Mouse (Mus musculus): ENCODE measurements around the gene Ints7.
A peak's percentile ranks its signal among the peaks of the same experiment; 100 is the strongest.

Ints7 gene

DNA sequence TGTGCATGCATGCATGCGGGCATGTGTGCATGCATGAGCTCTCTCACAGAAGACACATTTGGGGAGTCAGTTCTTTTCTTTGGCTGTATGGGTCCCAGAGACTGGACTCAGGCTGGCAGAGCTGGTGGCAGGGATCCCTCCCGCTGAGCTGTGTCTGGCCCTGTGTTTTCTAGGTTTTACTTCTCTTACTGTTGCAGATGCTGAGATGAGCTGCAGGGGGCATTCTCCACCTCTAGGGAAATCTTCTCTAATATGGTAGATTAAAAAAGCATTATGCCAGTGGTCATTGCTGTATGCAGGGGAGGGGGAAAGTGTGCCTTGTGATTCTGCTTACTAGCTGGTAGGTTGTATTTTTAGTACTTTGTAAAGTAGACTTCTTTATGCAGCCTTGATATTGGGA, 10.3 kb downstream of the Ints7 start:
- DNase-seq, result peak in 1 of 2 experiments; percentile 14

- DNase-seq, result no peak
Observed at GRCm38 (mm10) chr1:191587062-191587461, 11.6 kb downstream of the Ints7 start.

- no peak for DNase-seq
Observed at GRCm38 (mm10) chr1:191588749-191589148, 13.3 kb downstream of the Ints7 start.

DNA sequence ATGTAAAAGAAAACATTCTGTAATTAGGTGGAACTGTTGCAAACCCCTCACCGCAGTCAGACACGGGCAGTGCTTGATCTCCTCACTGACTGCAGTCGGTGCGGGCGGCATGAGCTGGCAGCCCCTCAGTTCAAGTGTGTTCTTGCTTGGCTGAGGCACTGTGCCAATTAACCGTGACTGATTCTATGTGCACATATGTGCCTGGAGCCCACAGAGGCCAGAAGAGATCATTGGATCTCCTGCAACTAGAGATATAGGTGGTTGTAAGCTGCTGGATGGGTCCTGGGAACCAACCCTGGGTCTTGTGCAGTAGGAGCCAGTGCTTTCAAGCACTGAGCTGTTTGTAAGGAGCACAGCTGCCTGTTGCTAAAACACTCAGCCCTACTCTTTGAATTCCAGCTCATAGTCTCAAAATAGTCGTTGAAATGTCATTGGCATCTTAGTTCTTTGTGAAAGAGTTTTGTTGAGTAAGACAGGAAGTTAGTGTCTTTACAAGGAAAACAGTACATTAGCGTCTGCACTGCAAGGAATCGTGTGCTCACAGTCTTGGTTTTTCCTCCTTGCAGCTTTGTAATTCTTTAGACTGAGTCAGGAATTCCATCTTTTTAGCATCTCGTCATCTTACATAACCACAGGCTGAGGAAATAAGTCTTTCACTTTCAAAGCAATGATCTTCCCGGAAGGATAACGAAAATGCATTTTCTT, 16.7 kb downstream of the Ints7 start:
- DNase-seq, result peak; percentile 20 to 40

DNA sequence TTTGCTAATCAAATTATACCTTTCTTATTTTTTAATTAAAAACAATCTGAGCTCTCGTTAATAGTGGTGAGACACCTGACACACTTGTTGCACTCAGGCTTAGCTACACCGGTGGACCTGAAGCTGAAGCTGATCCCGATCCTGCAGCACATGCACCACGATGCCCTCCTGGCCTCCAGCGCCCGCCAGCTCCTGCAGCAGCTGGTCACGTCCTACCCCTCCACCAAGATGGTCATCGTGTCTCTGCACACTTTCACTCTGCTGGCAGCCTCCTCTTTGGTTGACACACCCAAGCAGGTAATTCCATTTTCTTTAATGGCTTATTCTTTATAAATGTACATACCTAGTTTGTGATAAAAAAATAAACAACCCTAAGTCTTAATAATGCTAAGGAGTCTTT, 20.6 kb downstream of the Ints7 start:
- DNase-seq, result no peak

DNA sequence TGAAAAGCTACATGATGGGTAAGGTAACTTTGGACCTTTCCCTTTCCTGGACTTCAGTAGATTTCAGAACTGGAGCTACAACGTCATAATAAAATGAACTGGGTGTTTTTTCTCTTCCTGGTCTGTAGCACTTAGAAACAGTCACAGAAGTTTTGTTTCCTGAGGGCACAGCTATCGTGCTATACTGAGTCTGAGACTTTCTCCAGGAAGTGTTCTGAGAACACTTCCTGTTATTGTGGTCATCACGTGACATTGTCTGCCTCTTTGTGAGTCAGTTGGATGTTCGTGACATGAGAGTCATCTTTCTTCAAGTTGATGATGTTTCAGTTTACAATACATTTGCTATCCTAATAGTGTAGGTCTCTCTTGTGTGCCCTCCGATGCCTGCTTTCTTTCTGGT, 23.8 kb downstream of the Ints7 start:
- DNase-seq, result no peak

GRCm38 (mm10) chr1:191604690-191605089, 29.3 kb downstream of the Ints7 start:
- no peak for DNase-seq

- DNase-seq, result no peak
Observed at GRCm38 (mm10) chr1:191609051-191609450, 33.6 kb downstream of the Ints7 start.

DNA sequence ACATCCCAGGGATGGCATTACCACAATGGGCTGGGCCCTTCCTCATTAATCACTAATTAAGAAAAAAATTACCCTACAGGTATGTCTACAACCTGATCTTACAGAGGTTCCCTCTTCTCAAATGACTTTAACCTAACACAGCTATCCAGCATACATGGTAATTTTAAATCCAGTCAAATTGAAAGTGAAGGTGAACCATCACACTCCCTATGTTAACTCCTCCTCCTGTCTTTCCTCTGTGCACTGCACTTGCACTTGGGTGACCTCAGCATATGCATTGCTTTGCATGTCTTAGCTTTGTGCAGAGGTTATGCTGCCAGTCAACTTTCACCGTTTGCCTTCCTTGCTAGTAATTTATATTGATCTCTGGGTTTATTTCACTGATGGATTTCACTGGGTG, 34.1 kb downstream of the Ints7 start:
- DNase-seq, result no peak

DNA sequence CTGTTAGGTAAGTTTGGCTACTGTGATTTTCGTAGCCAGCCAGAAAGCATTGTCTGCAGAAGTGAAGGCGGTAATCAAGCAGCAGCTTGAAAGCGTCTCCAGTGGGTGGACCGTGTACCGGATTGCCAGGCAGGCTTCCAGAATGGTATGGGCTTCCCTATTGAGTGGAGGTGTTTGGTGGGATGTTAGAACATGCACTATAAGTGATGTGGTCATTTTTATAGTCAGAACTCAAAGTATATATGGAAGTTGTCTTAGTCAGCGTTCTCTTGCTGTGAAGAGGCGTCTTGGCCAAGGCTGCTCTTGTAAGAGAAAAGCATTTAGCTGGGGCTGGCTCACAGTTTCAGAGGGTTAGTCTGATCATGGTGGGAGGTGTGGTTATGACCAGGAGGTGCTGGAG, 34.9 kb downstream of the Ints7 start:
- DNase-seq, result no peak

GRCm38 (mm10) chr1:191611686-191612085, 36.2 kb downstream of the Ints7 start:
- DNase-seq, result no peak

GRCm38 (mm10) chr1:191612877-191613276, 37.4 kb downstream of the Ints7 start:
- DNase-seq, result no peak

GRCm38 (mm10) chr1:191616245-191616644, 40.8 kb downstream of the Ints7 start:
- DNase-seq, result no peak

- DNase-seq, result no peak
Observed at GRCm38 (mm10) chr1:191617589-191617988, 42.2 kb downstream of the Ints7 start.

DNA sequence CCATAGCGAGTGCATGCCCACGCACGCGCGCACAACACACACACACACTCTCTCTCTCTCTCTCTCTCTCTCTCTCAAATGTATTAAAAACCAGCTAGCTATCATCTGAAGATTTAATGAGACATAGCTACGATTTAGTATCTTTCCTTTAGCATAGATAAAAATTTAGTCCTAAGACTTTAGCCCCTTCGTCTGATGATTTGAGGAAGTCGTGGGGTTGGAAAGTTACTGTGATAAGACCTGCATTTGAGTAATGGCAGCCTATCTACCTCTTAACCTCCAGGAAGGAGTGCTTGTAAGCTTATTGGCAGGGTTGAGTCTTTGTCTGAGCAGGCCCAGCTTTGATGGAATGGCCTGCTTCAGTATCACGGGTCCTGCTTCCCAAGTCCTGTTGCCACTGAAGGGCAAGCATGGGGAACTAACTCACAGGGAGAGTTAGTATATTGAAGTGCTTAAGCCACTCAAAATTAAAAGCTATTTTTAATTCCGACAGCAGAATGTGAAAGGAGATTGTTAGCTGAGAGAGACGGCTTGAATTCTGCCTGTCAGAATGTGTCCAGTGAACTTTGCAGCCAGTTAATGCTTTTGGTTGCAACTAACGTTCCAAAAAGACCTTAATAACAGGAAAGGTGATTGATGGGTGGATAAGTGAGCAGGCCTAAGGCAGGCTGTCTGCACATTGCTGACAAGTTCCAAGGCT, 42.8 kb downstream of the Ints7 start:
- no peak for DNase-seq

- DNase-seq, result no peak
Observed at GRCm38 (mm10) chr1:191621096-191621495, 45.7 kb downstream of the Ints7 start.

DNA sequence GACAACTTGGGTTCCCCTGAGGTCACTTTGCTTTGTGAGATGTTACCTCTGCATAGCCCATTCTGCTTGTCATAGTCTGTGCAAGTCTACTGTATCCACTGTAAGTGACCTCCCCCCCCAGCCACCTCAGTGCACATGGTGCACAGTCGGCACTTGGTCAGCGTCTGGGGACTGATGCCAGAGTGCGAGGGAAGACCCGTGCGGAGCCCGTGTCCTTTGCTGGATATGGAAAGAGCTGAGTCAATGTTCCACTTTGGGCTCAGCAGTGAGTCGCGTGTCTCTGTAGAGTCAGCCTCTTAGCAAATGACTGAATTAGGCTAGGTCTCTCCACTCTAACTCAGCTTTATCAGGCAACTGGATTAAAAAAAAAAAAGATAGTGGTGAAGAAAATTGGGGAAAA, 47.4 kb downstream of the Ints7 start:
- DNase-seq, result peak in 1 of 2 experiments; percentile 23

DNA sequence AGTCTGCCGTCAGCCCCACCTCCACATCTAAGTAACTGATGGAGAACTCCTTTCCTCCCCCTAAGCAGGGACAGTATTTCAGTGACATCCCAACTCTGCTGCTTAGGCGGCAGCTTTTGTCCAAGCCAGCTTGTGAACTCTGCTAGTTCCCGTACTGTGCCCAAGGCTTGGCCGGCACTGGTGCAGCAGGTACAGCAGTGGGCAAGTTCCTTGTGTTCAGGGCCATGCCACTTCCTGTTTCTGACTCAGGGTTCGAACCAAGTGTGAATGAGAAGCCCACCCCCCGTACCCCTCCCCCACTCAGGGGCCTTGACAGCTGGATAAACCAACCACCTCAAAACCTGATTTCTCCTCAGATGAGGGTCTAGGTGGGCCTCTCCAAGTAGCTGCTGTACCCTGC, 49.1 kb downstream of the Ints7 start:
- DNase-seq, result no peak

- no peak for DNase-seq
Observed at GRCm38 (mm10) chr1:191625026-191625425, 49.6 kb downstream of the Ints7 start.

DNA sequence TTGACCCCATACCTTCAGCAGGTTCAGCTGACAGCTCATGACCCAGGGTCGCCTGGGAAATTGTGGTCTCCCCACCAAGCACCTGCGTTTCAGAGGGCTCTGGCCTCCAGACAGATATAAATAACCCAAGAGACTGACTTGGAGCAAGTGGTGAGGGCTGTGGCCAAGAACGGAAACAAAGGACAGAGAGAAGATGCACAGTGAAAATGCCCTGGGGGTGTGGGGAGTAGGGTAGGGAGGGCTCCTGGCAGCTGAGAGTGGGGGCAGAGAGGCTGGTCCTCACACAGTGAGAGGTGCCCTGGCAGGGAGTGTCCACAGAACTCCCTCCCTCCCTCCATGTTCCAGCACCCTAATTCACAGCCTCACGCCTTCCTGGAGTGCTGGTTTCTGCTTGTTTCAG, 50.2 kb downstream of the Ints7 start:
- peak; percentile 20 to 22 for DNase-seq

- no peak for DNase-seq
Observed at GRCm38 (mm10) chr1:191628457-191629169, 53.2 kb downstream of the Ints7 start.

DNA sequence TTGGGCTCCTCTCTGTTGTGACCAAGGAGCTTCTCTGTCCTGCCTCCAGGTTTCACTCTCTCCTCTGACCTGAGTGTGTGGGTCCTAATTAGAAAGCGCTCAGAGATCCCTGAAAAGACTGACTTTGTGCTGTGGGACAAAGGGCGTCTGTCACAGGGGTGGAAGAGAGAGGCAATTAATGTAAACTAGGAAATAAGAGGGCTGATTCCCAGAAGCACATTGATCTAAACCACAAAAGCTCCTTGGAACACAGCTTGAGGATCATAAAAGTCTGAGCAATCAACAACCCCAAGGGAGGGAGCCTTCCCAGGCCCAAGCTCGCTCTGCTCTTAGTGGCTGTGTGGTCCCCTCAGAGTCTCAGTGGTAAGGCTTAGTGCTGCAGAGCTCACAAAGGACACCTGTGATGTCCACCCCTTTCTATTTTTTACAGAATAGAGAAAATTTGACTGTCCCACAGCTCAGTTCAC, 53.8 kb downstream of the Ints7 start:
- DNase-seq, result no peak

DNA sequence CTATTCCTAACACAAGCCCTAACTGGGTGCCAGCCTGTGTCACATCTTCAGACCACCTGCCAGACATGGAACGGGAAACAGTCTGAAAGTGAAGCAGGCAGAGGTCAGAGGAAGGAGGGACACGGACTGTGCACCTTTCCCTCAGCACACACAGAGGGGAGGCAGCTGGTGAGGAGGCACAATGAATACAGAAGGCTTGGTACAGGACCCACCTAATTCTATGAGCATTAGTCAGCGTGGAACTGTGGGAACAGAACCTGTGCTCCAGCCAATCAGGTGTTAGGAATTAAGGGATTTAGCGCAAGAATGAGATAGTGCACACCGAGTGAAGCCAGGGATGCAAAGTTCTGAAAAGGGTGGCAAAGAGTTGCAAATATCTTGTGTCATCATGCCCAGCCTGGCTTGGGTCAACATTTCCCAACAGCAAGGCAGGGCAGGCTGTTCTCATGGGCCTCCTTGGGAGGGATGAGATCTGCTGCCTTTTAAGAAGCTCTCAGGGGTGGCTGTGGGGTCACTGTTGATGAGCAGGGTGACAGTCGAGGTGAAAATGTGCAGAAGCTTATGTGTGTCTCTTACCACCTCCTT, 57.2 kb downstream of the Ints7 start:
- DNase-seq, result no peak
